Mouse (Mus musculus): Measurements from ENCODE around the gene Pfkfb2. TPM values are rescaled to one million over a fixed set of nuclear protein-coding genes. Genes with fewer than 3 reads are reported as not detected.

The Pfkfb2 gene
- polyA plus RNA-seq, 1 experiment from 2014 or later, result 10.7 TPM

DNA sequence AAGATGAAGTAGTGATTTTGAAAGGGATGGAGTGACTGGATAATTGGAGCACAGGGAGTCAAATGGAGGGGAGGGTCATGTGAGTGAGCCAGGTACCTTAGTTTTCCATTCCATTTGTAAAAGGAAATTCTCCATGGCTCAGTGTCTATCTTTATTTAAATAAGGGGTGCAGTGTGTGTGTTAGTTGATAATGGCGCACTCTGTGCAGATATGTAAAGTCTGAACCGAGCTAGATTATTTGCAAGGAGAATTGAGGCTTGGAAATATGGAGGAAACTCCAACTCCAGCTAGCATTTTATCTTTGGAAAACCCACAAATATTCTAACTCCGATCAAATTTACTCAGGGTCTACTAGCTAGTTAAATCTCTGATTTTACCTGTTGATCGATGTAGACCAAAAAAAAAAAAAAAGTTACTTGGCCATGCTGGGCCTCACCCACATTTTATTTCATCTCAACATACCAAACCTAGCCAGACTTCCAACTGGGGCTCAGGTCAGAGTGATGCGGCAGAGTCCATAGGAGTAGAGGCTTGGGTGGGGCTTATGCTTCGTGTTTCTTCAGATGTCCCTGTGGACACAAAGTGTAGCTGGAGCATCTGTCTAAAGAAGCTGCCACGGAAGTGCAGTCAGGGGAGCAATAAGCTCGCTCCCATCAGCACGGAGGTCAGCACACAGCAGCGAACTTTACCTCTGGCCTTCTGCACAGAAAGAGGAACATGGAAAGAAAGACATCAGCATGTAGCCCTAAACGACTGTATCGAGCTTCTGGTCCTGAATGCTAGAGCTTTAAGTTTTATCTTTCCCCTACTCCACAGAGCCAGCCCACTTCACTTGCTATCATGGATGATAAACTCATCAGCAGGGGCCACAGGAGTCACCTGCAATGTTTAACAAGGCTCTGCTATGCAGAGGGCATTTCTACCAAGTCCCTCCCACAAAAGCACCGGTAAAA is 3.9 kb upstream of the Pfkfb2 start:
- Histone ChIP-seq H3K4me1 (replicated peaks; ENCODE audit: control insufficient read depth, insufficient read depth, low read length) (peaks cover 22% of the 10 kb centered on the region), H3K4me2 (ENCODE audit: low read depth, low read length) (peak overlapping the region; percentile 38), H3K9ac (ENCODE audit: low read length) (peak overlapping the region; percentile 46), H3K27me3 (ENCODE audit: control insufficient read depth, insufficient read depth, low read depth, low read length) (no peaks in the 10 kb centered on the region), H3K36me3 (ENCODE audit: control insufficient read depth, insufficient read depth, low read length) (no peaks in the 10 kb centered on the region), H3K27ac (ENCODE audit: low read length) (peak overlapping the region; percentile 96), H3K9me3 (ENCODE audit: control insufficient read depth, low read length) (no peaks in the 10 kb centered on the region), H3K4me3 (ENCODE audit: low read length) (peak overlapping the region; percentile 49)
- 67% methylated on average over 13 of the region's 13 CpGs for WGBS
- ATAC-seq (ENCODE audit: low read depth), result peak; percentile 24

DNA sequence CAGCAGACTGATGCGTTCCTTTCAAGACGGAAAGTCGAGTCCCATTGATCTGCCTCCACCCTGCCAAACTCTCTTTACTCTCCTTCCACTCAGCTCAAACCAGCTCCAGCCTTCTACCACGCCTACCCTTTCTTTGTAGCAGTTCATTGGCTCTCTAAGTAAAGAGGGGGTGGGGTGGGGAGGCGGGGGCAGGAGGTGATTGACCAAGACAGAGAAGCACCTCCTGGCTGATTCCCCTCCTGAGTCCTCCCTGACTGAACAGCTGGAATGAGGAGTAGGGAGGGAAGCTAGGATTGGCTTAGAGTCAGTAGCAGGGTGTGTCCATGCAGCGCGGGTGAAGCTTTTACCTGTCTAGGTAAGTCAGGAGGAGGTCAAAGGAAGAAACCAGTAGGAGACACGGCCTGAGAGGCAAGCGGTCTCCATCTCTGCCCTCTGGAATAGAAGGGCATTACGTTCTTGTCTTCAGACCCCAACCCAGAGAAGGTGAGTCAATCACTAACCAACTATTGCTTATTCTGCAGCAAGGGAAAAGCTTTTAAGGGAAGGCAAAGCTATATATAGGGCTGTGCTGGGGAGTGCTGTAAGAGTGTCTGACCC is 2.8 kb upstream of the Pfkfb2 start, which contains the start of gene AA986860:
Gene AA986860, plus strand, starts transcription at position 236 of the 597 bp plus-strand sequence.
- WGBS, result 5% methylated on average over 10 of the region's 10 CpGs
- Histone ChIP-seq H3K4me1 (replicated peaks; ENCODE audit: control insufficient read depth, insufficient read depth, low read length) (peaks cover 22% of the 10 kb centered on the region), H3K36me3 (ENCODE audit: control insufficient read depth, insufficient read depth, low read length) (no peaks in the 10 kb centered on the region), H3K4me3 (ENCODE audit: low read length) (peak within 1 kb of the TSS; percentile 49), H3K27me3 (ENCODE audit: control insufficient read depth, insufficient read depth, low read depth, low read length) (no peaks in the 10 kb centered on the region), H3K9me3 (ENCODE audit: control insufficient read depth, low read length) (no peaks in the 10 kb centered on the region), H3K27ac (ENCODE audit: low read length) (peak within 1 kb of the TSS; percentile 96), H3K4me2 (ENCODE audit: low read depth, low read length) (peak within 1 kb of the TSS; percentile 38), H3K9ac (ENCODE audit: low read length) (peak within 1 kb of the TSS; percentile 46; the same call in 1 of the 2 replicates)
- peak; percentile 84 for ATAC-seq (ENCODE audit: low read depth)

DNA sequence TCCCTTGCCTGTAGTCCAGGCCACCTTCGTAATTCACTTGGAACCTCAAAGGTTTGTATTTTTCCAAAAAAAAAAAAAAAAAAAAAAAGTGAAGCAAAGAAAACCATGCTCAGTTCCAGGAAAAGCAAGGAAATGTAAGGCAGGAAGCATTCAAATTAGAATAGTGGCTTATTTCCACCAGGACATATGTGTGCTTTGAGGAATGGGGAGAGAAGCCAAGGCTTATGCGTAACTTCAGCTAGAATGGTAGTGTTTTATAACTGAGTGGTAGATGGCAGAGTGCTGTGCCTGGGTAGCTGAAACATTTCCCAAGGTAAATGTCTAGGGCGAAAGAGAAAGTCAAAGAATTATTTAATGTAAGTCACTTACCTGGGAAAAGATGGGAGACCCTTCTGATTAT is 345 bp downstream of the Pfkfb2 start:
- Histone ChIP-seq H3K9ac (ENCODE audit: low read length) (no peak overlapping the region), H3K9me3 (ENCODE audit: control insufficient read depth, low read length) (no peaks in the 10 kb centered on the region), H3K4me3 (ENCODE audit: low read length) (no peak overlapping the region), H3K4me2 (ENCODE audit: low read depth, low read length) (no peak overlapping the region), H3K27ac (ENCODE audit: low read length) (no peak overlapping the region), H3K4me1 (replicated peaks; ENCODE audit: control insufficient read depth, insufficient read depth, low read length) (peaks cover 10% of the 10 kb centered on the region), H3K36me3 (ENCODE audit: control insufficient read depth, insufficient read depth, low read length) (no peaks in the 10 kb centered on the region), H3K27me3 (ENCODE audit: control insufficient read depth, insufficient read depth, low read depth, low read length) (no peaks in the 10 kb centered on the region)
- 97% methylated on average over 3 of the region's 3 CpGs for WGBS
- no peak for ATAC-seq (ENCODE audit: low read depth)

DNA sequence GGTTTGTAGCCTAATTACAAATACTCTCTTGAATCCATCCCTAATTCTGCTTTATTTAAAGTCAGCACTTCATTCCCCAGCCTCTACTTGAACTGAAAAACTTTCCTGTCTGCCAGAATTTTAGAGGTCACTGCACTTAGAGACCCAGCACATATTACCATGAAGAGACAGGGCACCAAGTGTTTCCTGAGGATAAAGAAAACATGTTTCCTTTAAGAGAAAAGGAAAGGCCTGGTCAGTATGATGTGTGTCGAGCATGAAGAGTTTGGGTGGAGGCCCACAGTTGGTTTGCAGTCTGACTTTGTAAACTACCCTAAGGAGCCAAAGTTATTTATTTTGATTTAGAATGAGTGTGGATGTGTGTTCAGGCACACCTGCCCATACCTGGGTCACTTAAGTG is 983 bp downstream of the Pfkfb2 start:
- H3K4me1 ChIP-seq (replicated peaks; ENCODE audit: control insufficient read depth, insufficient read depth, low read length), result peaks cover 10% of the 10 kb centered on the region
- H3K27me3 ChIP-seq (ENCODE audit: control insufficient read depth, insufficient read depth, low read depth, low read length), result no peaks in the 10 kb centered on the region
- no peak overlapping the region for H3K27ac ChIP-seq (ENCODE audit: low read length)
- no peak overlapping the region for H3K4me2 ChIP-seq (ENCODE audit: low read depth, low read length)
- no peak overlapping the region for H3K4me3 ChIP-seq (ENCODE audit: low read length)
- no peaks in the 10 kb centered on the region for H3K9me3 ChIP-seq (ENCODE audit: control insufficient read depth, low read length)
- WGBS, result 42% methylated on average over 1 of the region's 1 CpGs
- ATAC-seq (ENCODE audit: low read depth), result no peak
- no peak overlapping the region for H3K9ac ChIP-seq (ENCODE audit: low read length)
- H3K36me3 ChIP-seq (ENCODE audit: control insufficient read depth, insufficient read depth, low read length), result no peaks in the 10 kb centered on the region

DNA sequence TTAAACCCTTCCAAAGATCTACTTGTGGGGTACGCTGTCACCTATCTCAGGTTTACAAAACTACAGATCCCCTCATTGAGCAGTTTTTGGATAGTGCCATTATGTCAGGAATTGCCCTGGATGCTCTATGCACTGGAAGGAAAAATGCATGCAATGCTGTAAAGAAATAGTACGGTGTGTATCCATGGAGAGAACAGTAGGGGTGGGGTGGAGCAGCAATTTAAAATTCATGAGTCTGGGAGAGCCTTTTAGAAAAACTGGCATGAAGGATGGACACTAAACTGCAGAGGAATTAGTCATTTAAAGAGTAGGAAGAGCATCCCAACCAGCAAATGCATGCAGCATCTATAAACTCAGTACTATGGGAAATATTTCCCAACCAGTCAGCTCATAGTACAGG is 2.7 kb downstream of the Pfkfb2 start:
- H3K4me1 ChIP-seq (replicated peaks; ENCODE audit: control insufficient read depth, insufficient read depth, low read length), result peaks cover 9% of the 10 kb centered on the region
- H3K27me3 ChIP-seq (ENCODE audit: control insufficient read depth, insufficient read depth, low read depth, low read length), result no peaks in the 10 kb centered on the region
- no peak overlapping the region for H3K27ac ChIP-seq (ENCODE audit: low read length)
- no peaks in the 10 kb centered on the region for H3K36me3 ChIP-seq (ENCODE audit: control insufficient read depth, insufficient read depth, low read length)
- ATAC-seq (ENCODE audit: low read depth), result no peak
- no peak overlapping the region for H3K9ac ChIP-seq (ENCODE audit: low read length)
- no peak overlapping the region for H3K4me2 ChIP-seq (ENCODE audit: low read depth, low read length)
- no peak overlapping the region for H3K4me3 ChIP-seq (ENCODE audit: low read length)
- 88% methylated on average over 2 of the region's 2 CpGs for WGBS
- no peaks in the 10 kb centered on the region for H3K9me3 ChIP-seq (ENCODE audit: control insufficient read depth, low read length)

DNA sequence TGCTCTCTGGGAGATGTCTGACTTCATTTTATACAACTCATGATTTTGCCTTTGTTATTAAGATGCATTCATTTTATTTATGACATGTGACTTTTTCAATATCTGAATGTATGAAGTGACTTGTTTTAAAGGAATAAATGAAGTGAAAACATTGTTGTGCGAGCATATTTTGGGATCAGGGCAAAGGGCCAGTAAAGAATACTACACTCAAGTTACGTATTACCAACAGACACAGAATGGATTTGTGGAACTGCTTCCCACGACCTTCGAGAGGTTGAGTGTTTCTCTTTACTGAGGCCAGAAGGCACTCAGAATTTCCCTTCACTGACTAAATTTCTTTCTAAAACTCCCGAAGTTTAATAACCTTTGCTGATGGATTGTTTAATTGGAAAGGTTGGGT is 4.8 kb downstream of the Pfkfb2 start:
- H3K27me3 ChIP-seq (ENCODE audit: control insufficient read depth, insufficient read depth, low read depth, low read length), result no peaks in the 10 kb centered on the region
- ATAC-seq (ENCODE audit: low read depth), result no peak

DNA sequence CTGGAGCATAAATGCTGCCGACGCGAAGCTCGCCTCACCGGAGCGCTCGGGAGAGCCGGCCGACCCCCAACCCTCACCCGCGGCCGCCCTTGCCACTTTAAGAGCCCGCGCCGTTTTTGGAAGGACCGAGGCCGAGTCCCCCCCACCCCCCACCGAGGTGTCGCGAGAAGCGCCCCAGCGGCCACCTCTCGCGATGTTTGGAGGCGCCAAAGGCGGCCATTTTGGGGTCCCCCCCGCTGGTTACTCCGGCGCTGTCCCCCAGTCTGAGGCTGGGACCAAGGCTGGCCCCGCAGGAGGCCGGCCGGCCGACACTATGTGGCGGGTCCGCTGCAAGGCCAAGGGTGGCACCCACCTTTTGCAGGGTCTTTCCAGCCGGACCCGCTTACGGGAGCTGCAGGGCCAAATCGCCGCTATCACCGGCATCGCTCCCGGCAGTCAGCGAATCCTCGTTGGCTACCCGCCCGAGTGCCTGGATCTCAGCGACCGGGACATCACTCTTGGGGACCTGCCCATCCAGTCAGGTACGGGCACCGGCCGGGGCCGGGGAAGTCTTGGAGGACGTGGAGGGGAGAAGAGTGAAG is 11.7 kb downstream of the Pfkfb2 start, which contains the start of gene Yod1:
Gene Yod1, plus strand, starts transcription at position 37 of the 581 bp plus-strand sequence.
- peak within 1 kb of the TSS; percentile 97 for H3K4me3 ChIP-seq (ENCODE audit: low read length)
- peak within 1 kb of the TSS; percentile 93 for H3K27ac ChIP-seq (ENCODE audit: low read length)
- H3K27me3 ChIP-seq (ENCODE audit: control insufficient read depth, insufficient read depth, low read depth, low read length), result no peaks in the 10 kb centered on the region
- H3K9ac ChIP-seq (ENCODE audit: low read length), result peak within 1 kb of the TSS; percentile 98
- peaks cover 16% of the 10 kb centered on the region for H3K4me1 ChIP-seq (replicated peaks; ENCODE audit: control insufficient read depth, insufficient read depth, low read length)
- no peaks in the 10 kb centered on the region for H3K9me3 ChIP-seq (ENCODE audit: control insufficient read depth, low read length)
- WGBS, result under 1% methylated on average over 50 of the region's 54 CpGs
- H3K36me3 ChIP-seq (ENCODE audit: control insufficient read depth, insufficient read depth, low read length), result peaks cover 5% of the 10 kb centered on the region
- peak within 1 kb of the TSS; percentile 98 for H3K4me2 ChIP-seq (ENCODE audit: low read depth, low read length)
- peak; percentile 81 for ATAC-seq (ENCODE audit: low read depth)

More for the DNA sequence above, 4.8 kb downstream of the Pfkfb2 start:
- no peak overlapping the region for H3K4me2 ChIP-seq (ENCODE audit: low read depth, low read length)
- H3K9ac ChIP-seq (ENCODE audit: low read length), result no peak overlapping the region
- H3K36me3 ChIP-seq (ENCODE audit: control insufficient read depth, insufficient read depth, low read length), result peaks cover 5% of the 10 kb centered on the region; the same call in 1 of the 2 replicates
- 86% methylated on average over 5 of the region's 5 CpGs for WGBS
- H3K4me3 ChIP-seq (ENCODE audit: low read length), result no peak overlapping the region
- no peak overlapping the region for H3K27ac ChIP-seq (ENCODE audit: low read length)
- no peaks in the 10 kb centered on the region; the same call in 1 of the 2 replicates for H3K4me1 ChIP-seq (replicated peaks; ENCODE audit: control insufficient read depth, insufficient read depth, low read length)
- H3K9me3 ChIP-seq (ENCODE audit: control insufficient read depth, low read length), result no peaks in the 10 kb centered on the region

DNA sequence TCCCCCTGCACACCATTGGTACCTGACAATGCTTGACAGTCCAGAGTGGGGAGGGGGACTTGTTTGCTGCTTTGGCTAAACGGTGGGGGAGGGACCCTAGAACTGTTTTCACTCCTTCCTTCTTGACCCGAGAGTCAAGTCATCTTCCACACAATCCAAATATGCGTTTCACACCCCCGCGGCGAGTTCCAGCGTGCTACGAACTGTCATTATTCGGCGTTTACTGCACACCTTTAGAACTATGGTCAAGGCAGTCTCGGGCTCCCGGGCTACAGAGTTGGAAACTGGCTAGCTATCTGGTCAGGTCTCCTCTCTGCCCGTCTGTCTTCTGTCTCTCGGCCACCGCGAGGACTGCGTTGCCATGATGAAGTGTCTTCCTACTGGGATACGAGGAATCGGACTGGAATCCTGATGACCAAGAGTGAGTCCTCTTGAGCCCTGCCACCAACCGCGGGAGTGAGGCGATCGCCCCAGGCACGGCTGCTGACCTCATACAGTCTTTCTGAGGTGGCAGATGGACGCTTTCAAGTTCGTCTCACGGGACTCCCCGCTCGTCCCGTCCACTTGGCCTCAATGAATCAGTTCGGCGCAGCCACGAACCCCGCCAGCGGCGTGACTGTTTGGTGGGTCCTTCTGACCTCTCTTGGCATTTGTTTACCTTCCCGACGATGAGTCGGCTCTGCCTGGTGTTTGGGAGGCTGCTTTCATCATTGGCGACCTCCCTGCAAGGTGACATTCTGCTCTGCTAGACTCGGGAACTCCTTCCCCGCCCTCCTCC is 12.4 kb downstream of the Pfkfb2 start:
- H3K4me1 ChIP-seq (replicated peaks; ENCODE audit: control insufficient read depth, insufficient read depth, low read length), result peaks cover 16% of the 10 kb centered on the region
- no peaks in the 10 kb centered on the region for H3K27me3 ChIP-seq (ENCODE audit: control insufficient read depth, insufficient read depth, low read depth, low read length)
- peak; percentile 23 for ATAC-seq (ENCODE audit: low read depth)
- peaks cover 5% of the 10 kb centered on the region for H3K36me3 ChIP-seq (ENCODE audit: control insufficient read depth, insufficient read depth, low read length)
- H3K4me3 ChIP-seq (ENCODE audit: low read length), result peak overlapping the region; percentile 97
- peak overlapping the region; percentile 93 for H3K27ac ChIP-seq (ENCODE audit: low read length)
- peak overlapping the region; percentile 98 for H3K9ac ChIP-seq (ENCODE audit: low read length)
- no peaks in the 10 kb centered on the region for H3K9me3 ChIP-seq (ENCODE audit: control insufficient read depth, low read length)
- under 1% methylated on average over 42 of the region's 42 CpGs for WGBS
- peak overlapping the region; percentile 98 for H3K4me2 ChIP-seq (ENCODE audit: low read depth, low read length)

Data from lung, embryonic 16.5 days (tissue).